Mouse (Mus musculus) lung, postnatal 25 days (tissue): ENCODE results near the gene Myog.
"Not testable (repeated sequence)": the region's sequence is repeated elsewhere in the genome, so short reads cannot be mapped to it uniquely, and the experiment has no call there.

Experiments
- DNase-seq: peaks from one replicate; pipeline ENCODE4 v3.0.0; 2022; ENCODE audit warnings: low spot score

Myog gene

DNA sequence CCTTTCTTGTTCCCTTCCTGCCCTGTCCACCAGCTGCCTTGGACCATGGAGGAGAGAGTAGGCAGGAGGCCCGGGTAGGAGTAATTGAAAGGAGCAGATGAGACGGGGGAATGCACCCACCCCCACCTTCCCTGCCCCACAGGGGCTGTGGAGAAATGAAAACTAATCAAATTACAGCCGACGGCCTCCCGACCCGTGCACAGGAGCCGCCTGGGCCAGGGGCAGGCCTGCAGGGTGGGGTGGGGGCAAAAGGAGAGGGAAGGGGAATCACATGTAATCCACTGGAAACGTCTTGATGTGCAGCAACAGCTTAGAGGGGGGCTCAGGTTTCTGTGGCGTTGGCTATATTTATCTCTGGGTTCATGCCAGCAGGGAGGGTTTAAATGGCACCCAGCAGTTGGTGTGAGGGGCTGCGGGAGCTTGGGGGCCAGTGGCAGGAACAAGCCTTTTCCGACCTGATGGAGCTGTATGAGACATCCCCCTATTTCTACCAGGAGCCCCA lies at the start of gene Myog:
Gene Myog, plus strand, starts transcription at position 392 of the 502 bp plus-strand sequence.
- DNase-seq: no peak

GRCm38 (mm10) chr1:134240701-134241100 lies 49.1 kb upstream of the Myog start:
- DNase-seq: no peak

- DNase-seq: no peak
Measured at GRCm38 (mm10) chr1:134241298-134241697, 48.5 kb upstream of the Myog start.

DNA sequence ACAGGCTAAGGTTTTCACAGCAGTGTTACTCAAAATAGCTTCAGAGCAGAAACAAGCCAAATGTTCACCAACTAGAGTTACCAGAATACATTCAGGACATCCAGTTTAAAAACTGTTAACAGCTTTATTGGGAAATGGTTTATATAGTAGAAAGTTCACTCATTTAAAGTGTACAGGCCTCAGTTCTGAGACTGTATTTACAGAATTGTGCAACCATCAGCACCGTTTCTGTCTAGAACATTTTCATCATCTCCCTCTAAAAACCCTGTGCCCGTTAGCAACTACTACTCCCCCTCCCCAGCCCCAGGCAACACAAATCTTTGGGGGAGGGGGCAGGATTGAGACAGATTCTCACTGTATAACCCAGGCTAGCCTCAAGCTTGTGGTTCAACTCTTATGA lies 47.5 kb upstream of the Myog start:
- no peak for DNase-seq

GRCm38 (mm10) chr1:134243505-134243904 lies 46.3 kb upstream of the Myog start:
- DNase-seq: peak; percentile 50

DNA sequence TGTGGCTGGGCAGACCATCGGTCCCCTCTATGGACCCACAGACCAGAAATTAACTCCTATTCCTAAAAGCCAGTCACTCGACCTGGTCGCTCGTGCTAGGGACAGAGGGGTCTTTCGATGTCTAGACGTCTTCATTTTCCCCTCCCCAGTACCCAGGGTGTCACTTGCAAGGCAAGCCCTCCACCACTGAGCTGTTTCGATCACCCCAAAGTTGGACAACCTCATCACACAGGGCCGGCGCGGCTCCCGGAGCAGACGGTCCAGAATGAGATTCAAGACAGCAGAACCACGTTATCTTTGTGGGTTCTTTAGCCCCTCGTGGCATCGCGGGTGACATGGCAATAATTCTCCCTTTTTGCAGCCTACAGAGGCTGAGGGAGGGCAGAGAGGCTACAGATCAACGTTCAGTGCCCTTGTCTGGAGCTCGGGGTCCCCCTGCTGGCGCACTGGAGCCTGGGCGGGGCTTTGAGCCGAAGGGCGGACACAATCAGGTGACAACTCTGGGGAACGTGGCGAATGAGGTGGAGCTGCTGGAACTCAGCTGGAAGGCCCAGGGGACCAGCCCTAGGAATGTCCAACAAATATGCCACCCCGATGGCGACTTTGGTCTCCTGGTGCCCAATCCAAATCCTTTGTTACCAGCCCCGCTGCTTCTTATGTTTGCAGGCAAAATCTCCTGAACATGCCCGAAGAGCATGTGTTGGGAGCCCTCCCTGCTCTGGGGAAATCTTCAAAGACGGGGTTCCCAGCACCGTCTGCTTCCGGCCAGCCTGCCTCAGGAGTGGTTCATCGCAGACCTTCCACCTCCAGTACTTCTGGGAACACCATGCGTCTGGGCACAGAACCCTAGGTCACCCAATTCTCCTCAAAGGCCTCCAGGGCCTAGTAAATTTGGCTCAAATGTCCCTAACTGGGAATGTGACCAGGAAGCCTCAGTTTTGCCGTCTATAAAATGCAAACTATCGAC lies 45.6 kb upstream of the Myog start:
- peak; percentile 93 for DNase-seq

- no peak for DNase-seq
Measured at GRCm38 (mm10) chr1:134245004-134245717, 44.6 kb upstream of the Myog start.

DNA sequence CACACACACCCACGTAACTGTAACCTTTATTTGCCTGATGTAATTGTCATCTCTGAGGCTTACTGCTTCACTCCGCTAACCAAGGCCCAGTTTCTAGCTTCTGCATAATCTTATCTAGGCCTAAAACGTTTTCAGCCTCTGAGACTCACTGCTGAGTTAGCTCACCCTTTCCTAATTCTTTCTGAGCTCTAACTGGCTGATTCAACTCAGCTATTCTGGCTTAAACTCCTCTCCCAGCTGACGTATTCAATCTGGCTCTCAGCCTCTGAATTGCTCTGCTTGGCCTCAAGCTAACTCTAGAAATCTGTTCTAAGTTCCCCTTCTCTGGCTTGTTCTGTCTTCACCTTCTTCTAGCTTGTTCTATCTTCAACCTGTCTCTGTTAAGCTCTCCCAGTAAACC lies 43.2 kb upstream of the Myog start:
- peak; percentile 20 for DNase-seq

DNA sequence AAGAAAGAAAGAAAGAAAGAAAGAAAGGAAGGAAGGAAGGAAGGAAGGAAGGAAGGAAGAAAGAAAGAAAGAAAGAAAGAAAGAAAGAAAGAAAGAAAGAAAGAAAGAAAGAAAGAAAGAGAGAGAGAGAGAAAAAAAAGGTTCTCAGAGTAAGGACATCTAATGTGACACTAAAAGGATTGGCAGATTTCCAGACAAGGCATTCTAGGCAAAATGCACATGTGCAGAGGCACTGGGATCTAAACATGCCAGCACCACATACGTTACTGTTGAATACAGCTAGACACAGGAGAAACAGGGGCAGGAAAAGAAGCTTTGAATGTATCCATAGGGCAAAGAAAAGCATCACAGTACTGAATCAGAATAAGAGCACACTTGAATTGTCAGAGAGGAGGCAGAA lies 40.1 kb upstream of the Myog start:
- DNase-seq: not testable (repeated sequence)

- no peak for DNase-seq
Measured at GRCm38 (mm10) chr1:134264341-134264740, 25.4 kb upstream of the Myog start.

DNA sequence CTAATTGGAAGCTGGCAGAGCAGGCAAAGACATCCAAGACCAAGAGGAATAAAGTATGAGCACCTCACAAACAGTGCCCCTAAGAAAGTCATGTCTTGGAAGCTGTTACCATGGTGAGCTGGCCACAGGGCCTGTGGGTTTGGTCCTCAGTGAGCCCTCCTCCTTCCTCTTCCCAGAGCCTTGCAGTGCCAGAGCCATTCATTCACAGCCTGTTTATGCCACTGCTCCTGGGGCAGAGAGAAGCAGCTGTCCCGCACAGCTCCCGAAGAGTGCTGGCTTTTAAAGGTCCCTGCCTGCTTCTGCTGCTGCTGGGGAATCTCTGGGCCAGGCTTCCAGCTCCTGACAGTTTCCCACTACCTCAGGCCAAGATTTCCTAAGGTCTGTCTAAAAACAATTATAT lies 24.0 kb upstream of the Myog start:
- no peak for DNase-seq

- DNase-seq: no peak
Measured at GRCm38 (mm10) chr1:134270026-134270425, 19.8 kb upstream of the Myog start.

- DNase-seq: no peak
Measured at GRCm38 (mm10) chr1:134272754-134273250, 17.0 kb upstream of the Myog start.

GRCm38 (mm10) chr1:134273493-134274395 lies 16.0 kb upstream of the Myog start:
- DNase-seq: no peak

DNA sequence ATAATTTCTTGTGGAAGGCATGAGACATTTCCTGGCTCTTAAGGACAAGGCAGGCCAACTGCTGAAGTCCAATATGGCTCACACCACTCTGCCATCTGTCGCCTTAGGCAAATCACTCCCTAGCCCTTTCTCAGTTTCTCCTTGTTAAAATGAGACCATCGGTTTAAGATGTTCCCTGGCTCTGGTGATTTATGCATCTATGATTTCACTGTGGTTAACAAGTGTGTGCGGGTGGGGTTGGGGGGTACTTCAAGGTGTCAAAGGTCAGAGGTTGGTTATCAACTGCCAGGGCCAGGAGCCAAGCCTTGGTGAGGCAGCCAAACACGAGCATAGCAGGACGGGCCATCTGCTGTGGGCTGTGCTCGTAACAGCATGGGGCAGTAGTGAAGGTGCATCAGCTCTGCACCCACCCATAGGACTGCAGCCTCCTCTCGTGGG lies 15.3 kb upstream of the Myog start:
- DNase-seq: no peak

GRCm38 (mm10) chr1:134275616-134276464 lies 13.9 kb upstream of the Myog start:
- no peak for DNase-seq

GRCm38 (mm10) chr1:134276823-134277222 lies 13.0 kb upstream of the Myog start:
- no peak for DNase-seq

DNA sequence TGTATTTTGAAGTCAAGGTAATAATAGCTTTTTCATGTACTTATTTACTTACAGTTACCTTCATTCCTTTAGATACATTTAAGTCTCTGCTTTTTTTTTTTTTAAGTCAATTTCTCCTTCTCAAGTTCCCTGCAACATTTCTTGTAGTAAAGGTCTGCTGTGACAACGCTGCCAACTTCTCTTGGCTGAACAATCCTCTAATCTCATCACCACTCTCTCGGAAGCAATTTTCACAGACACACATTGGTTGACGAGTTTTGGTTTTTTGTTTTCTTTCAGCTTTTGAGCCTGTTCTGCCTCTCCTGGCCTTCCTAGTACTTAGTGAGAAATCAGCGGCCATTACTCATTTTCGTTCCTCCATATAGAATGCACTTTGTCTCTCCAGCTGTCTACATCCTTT lies 9.6 kb upstream of the Myog start:
- no peak for DNase-seq

DNA sequence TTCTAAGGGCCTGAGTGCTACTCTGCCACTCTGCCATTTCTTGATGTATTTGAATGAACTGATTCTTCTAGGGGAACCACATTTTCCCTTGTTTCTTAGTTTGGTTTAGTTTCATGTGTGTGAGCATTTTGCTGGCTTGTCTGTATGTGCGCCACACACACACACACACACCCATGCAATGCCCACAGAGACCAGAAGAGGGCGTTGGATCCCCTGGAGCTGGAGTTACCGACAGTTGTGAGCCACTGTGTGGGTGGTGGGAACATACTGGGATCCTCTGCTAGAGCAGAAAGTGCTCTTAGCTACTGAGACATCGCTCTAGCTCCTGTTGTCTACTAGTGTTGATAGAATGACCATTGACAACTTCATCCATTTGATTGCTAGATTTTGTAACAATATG lies 8.2 kb upstream of the Myog start:
- no peak for DNase-seq

DNA sequence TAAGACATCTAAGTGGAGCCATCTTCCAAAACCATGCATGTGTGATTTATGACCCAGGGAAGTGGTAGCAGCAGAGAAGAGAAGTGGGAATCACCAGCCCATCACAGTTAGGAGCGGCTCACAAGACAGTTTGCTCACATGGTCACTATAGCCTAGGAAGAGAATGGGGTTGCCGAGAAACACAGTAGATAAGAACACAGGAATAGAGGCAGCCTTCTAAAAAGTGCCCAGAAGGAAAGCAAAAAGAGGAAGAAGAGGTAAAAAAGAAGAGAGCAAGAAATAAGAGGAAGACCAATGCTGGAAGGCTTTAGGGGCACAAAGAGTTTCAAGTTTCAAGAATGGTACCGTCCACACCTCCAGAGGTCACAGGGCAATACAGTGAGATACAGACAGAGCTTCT lies 7.4 kb upstream of the Myog start:
- DNase-seq: no peak

DNA sequence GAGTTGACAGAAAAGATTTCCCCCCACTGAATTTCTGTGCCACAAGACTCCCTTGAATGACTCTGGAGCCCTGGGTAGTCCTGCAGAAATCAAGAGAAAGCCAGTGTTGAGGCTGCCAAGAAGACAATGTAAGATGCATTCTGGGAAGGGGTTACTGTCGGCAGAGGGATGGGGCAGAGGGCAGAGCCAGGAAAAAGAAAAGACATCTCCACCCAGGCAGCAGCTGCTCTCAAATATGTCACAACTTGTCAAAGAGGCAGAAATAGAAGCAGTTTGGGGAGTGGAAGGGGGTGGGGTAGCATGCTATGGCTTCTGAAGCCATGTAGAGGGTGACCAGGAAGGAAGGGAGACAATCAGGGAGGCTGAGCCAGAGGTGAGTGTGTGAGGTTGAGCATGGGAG lies 6.7 kb upstream of the Myog start:
- peak; percentile 28 for DNase-seq
